Mouse (Mus musculus): ENCODE measurements around the gene Ifitm3. TPM values are rescaled to one million over a fixed set of nuclear protein-coding genes. Genes with fewer than 3 reads are reported as not detected.

The Ifitm3 gene
- polyA plus RNA-seq, 1 experiment from 2014 or later, result 606 TPM

DNA sequence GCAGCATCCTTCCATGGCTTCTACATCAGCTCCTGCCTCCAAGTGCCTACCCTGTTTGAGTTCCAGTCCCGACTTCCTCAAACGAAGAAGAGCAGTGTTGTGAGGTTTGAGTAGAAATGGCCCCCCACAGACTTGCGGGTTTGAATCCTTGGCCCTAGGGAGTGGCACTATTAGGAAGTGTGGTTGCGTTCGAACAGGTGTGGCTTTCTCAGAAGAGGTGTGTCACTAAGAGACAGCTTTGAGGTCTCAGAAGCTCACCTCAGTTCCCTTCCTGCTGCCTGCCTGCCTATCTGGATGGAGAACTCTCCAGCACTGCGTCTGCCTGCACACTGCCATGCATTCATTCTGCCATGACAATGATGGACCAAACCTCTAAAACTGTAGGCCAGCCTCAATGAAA lies 4.1 kb downstream of the Ifitm3 start:
- WGBS, result 93% methylated on average over 6 of the region's 6 CpGs
- Histone ChIP-seq H3K36me3 (ENCODE audit: insufficient read depth, low read length) (no peaks in the 10 kb centered on the region), H3K27me3 (ENCODE audit: insufficient read depth, low read length) (no peaks in the 10 kb centered on the region), H3K4me1 (replicated peaks; ENCODE audit: insufficient read depth, low read length) (peaks cover 12% of the 10 kb centered on the region), H3K9me3 (replicated peaks; ENCODE audit: low read length) (no peaks in the 10 kb centered on the region), H3K9ac (ENCODE audit: low read depth, low read length) (no peak overlapping the region), H3K4me2 (ENCODE audit: low read length) (no peak overlapping the region), H3K27ac (no peak overlapping the region), H3K4me3 (replicated peaks; ENCODE audit: low read depth, low read length) (no peak overlapping the region)
- ATAC-seq (replicated peaks; ENCODE audit: low FRiP score, low read depth) (no peak), DNase-seq (ENCODE audit: low spot score) (no peak)
- no peak for TF ChIP-seq CTCF (IDR thresholded peaks at IDR 0.05; ENCODE audit: low read depth)

DNA sequence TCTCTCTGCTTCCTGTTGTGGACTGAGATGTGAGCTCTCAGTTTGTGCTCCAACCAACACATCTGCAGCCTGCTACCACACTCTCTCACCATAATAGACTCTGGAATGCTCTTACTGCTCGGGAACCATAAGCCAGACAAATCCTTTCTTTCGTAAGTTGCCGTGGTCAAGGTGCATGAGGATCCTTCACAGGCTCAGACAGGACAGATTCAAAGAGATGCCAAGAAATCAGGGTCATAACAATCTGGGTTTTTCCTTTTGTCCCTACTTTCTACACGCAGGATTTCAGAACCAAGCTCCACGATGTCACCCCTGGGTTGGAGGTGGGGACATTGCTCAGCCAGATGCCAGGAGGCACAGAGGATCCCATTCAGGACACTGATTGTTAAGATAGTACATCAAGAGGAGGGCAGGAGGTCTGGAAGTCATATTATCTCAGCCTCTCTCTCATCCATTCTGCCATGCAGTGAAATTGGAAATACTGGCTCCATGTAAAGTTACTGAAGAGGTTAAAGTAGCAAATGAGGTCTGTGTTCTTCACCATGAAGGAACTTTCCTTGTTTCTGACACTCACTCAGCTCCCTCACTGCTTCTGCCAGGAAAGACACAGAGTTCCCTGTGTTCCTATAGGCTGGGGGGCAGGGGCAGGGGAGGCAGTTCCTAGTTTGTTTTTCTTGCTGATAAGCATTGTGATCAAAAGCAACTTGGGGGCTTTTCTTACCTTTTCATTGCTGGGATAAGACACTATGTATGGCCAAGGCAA lies 7.1 kb downstream of the Ifitm3 start:
- Histone ChIP-seq H3K9ac (ENCODE audit: low read depth, low read length) (no peak overlapping the region), H3K4me1 (replicated peaks; ENCODE audit: insufficient read depth, low read length) (no peaks in the 10 kb centered on the region; the same call in 1 of the 2 replicates), H3K27ac (no peak overlapping the region), H3K27me3 (ENCODE audit: insufficient read depth, low read length) (no peaks in the 10 kb centered on the region), H3K4me2 (ENCODE audit: low read length) (no peak overlapping the region), H3K36me3 (ENCODE audit: insufficient read depth, low read length) (no peaks in the 10 kb centered on the region), H3K4me3 (replicated peaks; ENCODE audit: low read depth, low read length) (no peak overlapping the region), H3K9me3 (replicated peaks; ENCODE audit: low read length) (no peaks in the 10 kb centered on the region)
- TF ChIP-seq CTCF (IDR thresholded peaks at IDR 0.05; ENCODE audit: low read depth), result no peak
- WGBS, result 90% methylated on average over 5 of the region's 5 CpGs
- no peak for ATAC-seq (replicated peaks; ENCODE audit: low FRiP score, low read depth)
- no peak for DNase-seq (ENCODE audit: low spot score)

DNA sequence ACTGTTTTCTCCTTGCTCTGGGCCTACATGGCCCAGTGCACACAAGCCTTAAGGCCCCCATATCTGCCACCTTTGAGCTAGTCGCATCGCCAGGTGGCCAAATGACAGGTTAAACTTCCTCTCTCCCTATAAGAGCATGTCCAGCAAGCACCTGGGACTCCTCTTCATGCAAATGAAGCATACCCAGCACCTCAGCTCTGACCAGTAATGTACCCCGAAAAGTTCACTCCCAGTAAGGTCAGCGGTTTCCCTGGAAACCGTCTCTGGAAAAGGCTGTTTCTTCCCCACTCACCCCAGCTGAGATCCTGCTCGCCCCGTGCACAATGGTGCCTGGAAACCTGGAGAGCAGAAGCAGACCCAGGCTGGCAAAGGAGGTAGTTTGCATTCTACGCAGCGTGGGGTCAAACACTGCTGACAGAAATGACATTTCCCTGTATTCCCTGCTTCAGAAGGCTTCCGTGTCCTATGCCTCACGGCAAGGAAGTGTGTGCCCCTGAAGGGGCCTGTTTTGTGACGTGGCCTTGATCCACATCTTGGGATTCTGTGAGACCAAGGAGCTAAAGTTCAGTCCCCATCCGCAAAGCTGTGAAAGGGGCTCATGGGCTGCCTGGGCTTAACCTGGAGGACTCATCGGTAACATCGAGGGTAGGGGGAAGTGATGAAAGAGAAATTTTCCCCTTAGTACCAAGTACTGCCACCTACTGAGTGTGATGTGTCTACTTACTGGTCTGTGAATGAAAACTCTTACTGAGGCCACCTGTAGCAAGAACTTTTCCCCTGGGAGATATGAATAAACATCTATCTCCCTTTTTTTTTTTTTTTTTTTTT lies 9.5 kb downstream of the Ifitm3 start:
- H3K4me3 ChIP-seq (replicated peaks; ENCODE audit: low read depth, low read length), result no peak overlapping the region
- TF ChIP-seq CTCF (IDR thresholded peaks at IDR 0.05; ENCODE audit: low read depth), result no peak
- H3K4me1 ChIP-seq (replicated peaks; ENCODE audit: insufficient read depth, low read length), result no peaks in the 10 kb centered on the region
- H3K9ac ChIP-seq (ENCODE audit: low read depth, low read length), result no peak overlapping the region
- no peak overlapping the region for H3K4me2 ChIP-seq (ENCODE audit: low read length)
- ATAC-seq (replicated peaks; ENCODE audit: low FRiP score, low read depth) (no peak), DNase-seq (ENCODE audit: low spot score) (no peak)
- no peaks in the 10 kb centered on the region for H3K27me3 ChIP-seq (ENCODE audit: insufficient read depth, low read length)
- 79% methylated on average over 15 of the region's 15 CpGs for WGBS
- H3K36me3 ChIP-seq (ENCODE audit: insufficient read depth, low read length), result no peaks in the 10 kb centered on the region
- no peaks in the 10 kb centered on the region for H3K9me3 ChIP-seq (replicated peaks; ENCODE audit: low read length)
- H3K27ac ChIP-seq, result no peak overlapping the region

DNA sequence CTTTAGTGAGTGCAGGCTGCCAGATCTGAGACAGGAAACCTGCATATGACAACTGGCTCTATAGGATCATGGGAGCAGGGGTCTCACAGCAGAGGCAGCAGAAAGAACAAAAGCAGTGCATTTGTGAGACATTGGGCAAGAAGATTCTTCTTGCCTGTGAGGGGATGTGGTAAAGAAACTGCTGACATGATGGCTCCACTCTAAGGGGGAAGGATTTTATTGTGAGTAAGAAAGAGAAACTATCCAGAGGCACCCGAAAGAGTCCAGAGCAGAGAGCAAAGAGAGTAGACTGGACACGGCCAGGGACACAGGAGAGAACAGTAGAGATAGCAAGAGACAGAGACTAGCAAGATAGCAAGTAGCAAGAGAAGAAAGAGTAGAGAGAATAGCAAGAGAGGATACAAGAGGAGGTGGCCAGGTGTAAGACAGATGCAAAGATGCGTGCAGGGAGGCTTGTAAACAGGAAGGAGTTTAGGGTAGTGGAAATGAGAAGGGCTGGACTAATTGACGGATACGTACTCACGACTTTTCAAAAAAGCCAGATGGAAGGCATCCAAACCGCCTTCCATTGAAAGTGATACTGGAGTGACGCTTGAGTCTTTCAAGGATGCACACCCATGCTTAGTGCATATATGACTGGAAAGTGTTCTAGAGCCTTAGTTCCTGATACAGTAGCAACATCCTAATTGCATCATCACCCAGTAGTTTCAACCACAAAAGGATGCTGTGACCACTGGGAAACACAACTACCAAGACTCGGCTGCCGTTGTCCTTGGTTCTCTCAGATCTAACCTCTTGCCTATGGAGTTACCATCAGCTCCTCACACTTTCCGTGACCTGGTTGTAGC lies 11.5 kb downstream of the Ifitm3 start:
- ATAC-seq (replicated peaks; ENCODE audit: low FRiP score, low read depth) (no peak), DNase-seq (ENCODE audit: low spot score) (no peak)
- Histone ChIP-seq H3K9ac (ENCODE audit: low read depth, low read length) (no peak overlapping the region), H3K9me3 (replicated peaks; ENCODE audit: low read length) (no peaks in the 10 kb centered on the region), H3K4me3 (replicated peaks; ENCODE audit: low read depth, low read length) (no peak overlapping the region), H3K36me3 (ENCODE audit: insufficient read depth, low read length) (no peaks in the 10 kb centered on the region), H3K27me3 (ENCODE audit: insufficient read depth, low read length) (no peaks in the 10 kb centered on the region), H3K4me1 (replicated peaks; ENCODE audit: insufficient read depth, low read length) (no peaks in the 10 kb centered on the region), H3K27ac (no peak overlapping the region), H3K4me2 (ENCODE audit: low read length) (no peak overlapping the region)
- TF ChIP-seq CTCF (IDR thresholded peaks at IDR 0.05; ENCODE audit: low read depth), result no peak
- WGBS, result 80% methylated on average over 11 of the region's 11 CpGs

DNA sequence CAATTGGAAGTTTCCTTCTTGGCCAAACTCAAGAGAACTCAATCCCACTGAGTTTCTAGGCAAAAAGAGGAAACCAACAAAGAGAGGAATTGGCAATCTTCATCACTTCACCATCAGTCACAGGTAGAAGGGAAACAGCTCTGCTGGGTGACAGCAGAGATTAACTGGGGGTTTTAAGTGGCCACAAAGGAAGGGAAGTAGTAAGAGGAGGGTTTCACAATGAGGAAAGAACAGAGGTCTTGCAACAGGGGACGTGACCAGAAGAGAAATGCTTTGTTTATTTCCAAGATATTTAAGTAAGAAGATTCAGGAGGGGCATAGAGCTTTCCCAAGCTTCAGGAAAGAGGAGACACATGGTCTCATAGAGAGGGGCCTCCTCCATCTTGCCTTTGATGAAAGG lies 12.8 kb downstream of the Ifitm3 start:
- no peaks in the 10 kb centered on the region for H3K4me1 ChIP-seq (replicated peaks; ENCODE audit: insufficient read depth, low read length)
- no peaks in the 10 kb centered on the region for H3K9me3 ChIP-seq (replicated peaks; ENCODE audit: low read length)
- no peaks in the 10 kb centered on the region for H3K36me3 ChIP-seq (ENCODE audit: insufficient read depth, low read length)
- H3K4me2 ChIP-seq (ENCODE audit: low read length), result no peak overlapping the region
- H3K4me3 ChIP-seq (replicated peaks; ENCODE audit: low read depth, low read length), result no peak overlapping the region
- WGBS, result 53% methylated on average over 1 of the region's 1 CpGs
- no peaks in the 10 kb centered on the region for H3K27me3 ChIP-seq (ENCODE audit: insufficient read depth, low read length)
- DNase-seq (ENCODE audit: low spot score) (no peak), ATAC-seq (replicated peaks; ENCODE audit: low FRiP score, low read depth) (no peak)
- no peak overlapping the region for H3K9ac ChIP-seq (ENCODE audit: low read depth, low read length)
- H3K27ac ChIP-seq, result no peak overlapping the region
- TF ChIP-seq CTCF (IDR thresholded peaks at IDR 0.05; ENCODE audit: low read depth), result no peak

DNA sequence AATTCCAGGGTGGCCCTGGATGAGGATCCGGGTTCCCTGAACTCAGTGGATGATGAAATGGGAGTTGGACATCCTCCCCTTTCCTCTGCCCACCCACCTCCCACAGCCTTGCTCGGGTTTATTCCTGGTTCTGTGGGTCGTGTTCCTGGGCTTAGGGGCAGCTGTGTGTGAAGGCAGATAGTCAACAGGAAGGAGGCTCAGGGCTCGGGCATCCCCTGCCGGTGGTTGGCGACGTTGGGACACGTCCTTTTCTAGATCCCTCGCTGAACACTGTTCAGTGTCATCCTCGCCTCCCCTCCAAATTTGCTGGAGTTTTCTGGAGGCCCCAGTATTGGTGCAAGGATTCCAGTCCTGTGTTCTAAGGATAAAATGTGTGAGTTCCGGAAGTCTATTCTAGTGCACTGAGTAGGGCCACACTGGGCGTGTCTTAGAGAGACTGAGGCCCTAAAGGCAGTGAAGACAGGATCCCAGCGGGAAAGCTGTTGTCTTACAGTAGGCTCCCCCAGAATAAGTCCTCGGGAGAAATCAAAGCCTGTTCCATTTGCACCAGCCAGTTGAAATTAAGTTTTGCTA lies 19.4 kb downstream of the Ifitm3 start:
- 81% methylated on average over 14 of the region's 14 CpGs for WGBS
- DNase-seq (ENCODE audit: low spot score), result no peak

More for the DNA sequence above, 19.4 kb downstream of the Ifitm3 start:
- Histone ChIP-seq H3K4me3 (replicated peaks; ENCODE audit: low read depth, low read length) (no peak overlapping the region), H3K27ac (no peak overlapping the region), H3K4me1 (replicated peaks; ENCODE audit: insufficient read depth, low read length) (no peaks in the 10 kb centered on the region), H3K27me3 (ENCODE audit: insufficient read depth, low read length) (no peaks in the 10 kb centered on the region), H3K9me3 (replicated peaks; ENCODE audit: low read length) (no peaks in the 10 kb centered on the region), H3K36me3 (ENCODE audit: insufficient read depth, low read length) (no peaks in the 10 kb centered on the region), H3K9ac (ENCODE audit: low read depth, low read length) (no peak overlapping the region), H3K4me2 (ENCODE audit: low read length) (no peak overlapping the region)
- ATAC-seq (replicated peaks; ENCODE audit: low FRiP score, low read depth), result no peak
- TF ChIP-seq CTCF (IDR thresholded peaks at IDR 0.05; ENCODE audit: low read depth), result no peak

Measured in kidney, postnatal 0 days (tissue).